Mouse (Mus musculus) C2C12 (cell line): ENCODE measurements around the gene Mtrex. TPM values are rescaled to one million over a fixed set of nuclear protein-coding genes. Genes with fewer than 3 reads are reported as not detected.

Experiments
- H3K27me3 ChIP-seq: one replicate; pipeline ENCODE4 v1.6.1; 2011; ENCODE audit not compliant: control insufficient read depth, insufficient read depth, insufficient read length
- H3K36me3 ChIP-seq: one replicate; pipeline ENCODE4 v1.6.1; 2011; ENCODE audit not compliant: control insufficient read depth, insufficient read depth
- H3K4me3 ChIP-seq: one replicate; pipeline ENCODE4 v1.5.1; 2011; ENCODE audit warnings: mild to moderate bottlenecking, control low read depth; ENCODE audit not compliant: poor library complexity, insufficient read depth, severe bottlenecking
- H3K79me2 ChIP-seq: one replicate; pipeline ENCODE4 v1.6.1; 2011; ENCODE audit not compliant: control insufficient read depth, insufficient read depth
- H3K79me3 ChIP-seq: one replicate; pipeline ENCODE4 v1.6.1; 2011; ENCODE audit warnings: low read depth, control low read depth
- H3ac ChIP-seq: one replicate; pipeline ENCODE3; 2011; ENCODE audit warnings: low read depth; ENCODE audit not compliant: control insufficient read depth, insufficient read length
- CEBPB ChIP-seq: IDR thresholded peaks from one replicate; pipeline ENCODE4 v1.6.1; 2011; ENCODE audit warnings: low read depth, mild to moderate bottlenecking, control low read depth, moderate library complexity
- CTCF ChIP-seq: IDR thresholded peaks from one replicate; pipeline ENCODE4 v1.5.1; 2011; ENCODE audit not compliant: control insufficient read depth, insufficient read depth, insufficient read length
- FOSL1 ChIP-seq: IDR thresholded peaks from one replicate; pipeline ENCODE4 v1.8.0; 2011; ENCODE audit warnings: mild to moderate bottlenecking, low read length; ENCODE audit not compliant: poor library complexity, insufficient read depth, severe bottlenecking
- MAX ChIP-seq: IDR thresholded peaks from one replicate; pipeline ENCODE4 v1.6.1; 2011; ENCODE audit warnings: mild to moderate bottlenecking, control low read depth
- MYOD1 ChIP-seq: IDR thresholded peaks from one replicate; pipeline ENCODE4 v1.6.1; 2011; ENCODE audit warnings: low read depth; ENCODE audit not compliant: control insufficient read depth, insufficient read length
- MYOG ChIP-seq: IDR thresholded peaks from one replicate; pipeline ENCODE4 v1.6.1; 2011; ENCODE audit not compliant: control insufficient read depth, insufficient read length; ENCODE audit errors: extremely low read depth
- USF1 ChIP-seq: IDR thresholded peaks from one replicate; pipeline ENCODE4 v1.6.1; 2011; ENCODE audit warnings: low read depth, mild to moderate bottlenecking, control low read depth, moderate library complexity
- polyA plus RNA-seq: library from polyadenylated mRNA; unstranded; fragments of >200 nt; fragmentation: generic; extraction: Trizol; gene quantifications from one replicate; pipeline ENCODE4 v1.2.1, GENCODE M21; 2012; ENCODE audit warnings: missing spikeins

Mtrex gene
- polyA plus RNA-seq, 1 experiment, result 18.0 TPM

GRCm38 (mm10) chr13:112866782-112867181 lies 60.4 kb downstream of the Mtrex start:
- H3K79me2 ChIP-seq, result no peaks in the 10 kb centered on the region
- H3K36me3 ChIP-seq, result peaks cover 77% of the 10 kb centered on the region
- TF ChIP-seq CEBPB (no peak), USF1 (no peak), FOSL1 (no peak)
- H3ac ChIP-seq, result no peak overlapping the region
- H3K27me3 ChIP-seq, result no peaks in the 10 kb centered on the region
- no peak overlapping the region for H3K4me3 ChIP-seq
- H3K79me3 ChIP-seq, result no peaks in the 10 kb centered on the region

GRCm38 (mm10) chr13:112862978-112863677 lies 64.1 kb downstream of the Mtrex start:
- Histone ChIP-seq H3K4me3 (no peak overlapping the region), H3K79me2 (no peaks in the 10 kb centered on the region), H3K27me3 (no peaks in the 10 kb centered on the region), H3K36me3 (peaks cover 62% of the 10 kb centered on the region), H3K79me3 (no peaks in the 10 kb centered on the region), H3ac (no peak overlapping the region)
- TF ChIP-seq USF1 (no peak), CEBPB (peak; percentile 90)

GRCm38 (mm10) chr13:112862342-112862741 lies 64.9 kb downstream of the Mtrex start:
- Histone ChIP-seq H3ac (no peak overlapping the region), H3K27me3 (no peaks in the 10 kb centered on the region), H3K79me2 (no peaks in the 10 kb centered on the region), H3K79me3 (no peaks in the 10 kb centered on the region), H3K4me3 (no peak overlapping the region), H3K36me3 (peaks cover 54% of the 10 kb centered on the region)
- TF ChIP-seq CTCF (no peak), MYOD1 (no peak), CEBPB (no peak), MAX (no peak), FOSL1 (no peak)

- H3K27me3 ChIP-seq, result no peaks in the 10 kb centered on the region
- no peak overlapping the region for H3ac ChIP-seq
- H3K79me2 ChIP-seq, result no peaks in the 10 kb centered on the region
- H3K4me3 ChIP-seq, result no peak overlapping the region
- TF ChIP-seq MYOD1 (no peak), FOSL1 (no peak), CEBPB (no peak), MYOG (no peak), USF1 (no peak), CTCF (no peak), MAX (no peak)
- H3K36me3 ChIP-seq, result peaks cover 53% of the 10 kb centered on the region
- H3K79me3 ChIP-seq, result no peaks in the 10 kb centered on the region
Measured at GRCm38 (mm10) chr13:112861825-112862306, 65.3 kb downstream of the Mtrex start.

GRCm38 (mm10) chr13:112860911-112861310 lies 66.3 kb downstream of the Mtrex start:
- no peaks in the 10 kb centered on the region for H3K79me2 ChIP-seq
- H3K79me3 ChIP-seq, result no peaks in the 10 kb centered on the region
- TF ChIP-seq USF1 (no peak), CTCF (no peak), CEBPB (no peak), MYOD1 (no peak), MYOG (no peak), FOSL1 (no peak), MAX (no peak)
- H3K27me3 ChIP-seq, result no peaks in the 10 kb centered on the region
- no peak overlapping the region for H3ac ChIP-seq
- H3K36me3 ChIP-seq, result peaks cover 47% of the 10 kb centered on the region
- H3K4me3 ChIP-seq, result no peak overlapping the region

- Histone ChIP-seq H3K4me3 (no peak overlapping the region), H3ac (no peak overlapping the region), H3K27me3 (no peaks in the 10 kb centered on the region), H3K79me2 (no peaks in the 10 kb centered on the region), H3K36me3 (peaks cover 42% of the 10 kb centered on the region), H3K79me3 (no peaks in the 10 kb centered on the region)
- TF ChIP-seq USF1 (no peak), FOSL1 (no peak), MYOG (no peak), MYOD1 (no peak), MAX (no peak), CEBPB (no peak), CTCF (no peak)
Measured at GRCm38 (mm10) chr13:112860370-112860769, 66.8 kb downstream of the Mtrex start.
